Mouse (Mus musculus) liver, adult 2 months (tissue): ENCODE measurements around the gene Ccnd2. TPM values are rescaled to one million over a fixed set of nuclear protein-coding genes. Genes with fewer than 3 reads are reported as not detected.

Experiments used
- DNase-seq: peaks from one replicate; pipeline ENCODE4 v3.0.0-alpha.2; 2011; ENCODE audit warnings: low read depth, low spot score; ENCODE audit errors: extremely low read depth
- H3K27ac ChIP-seq: fragments of 200-500 bp; replicated peaks from 2 replicates; pipeline ENCODE4 v1.5.1; 2012; ENCODE audit warnings: low read depth, mild to moderate bottlenecking, control low read depth, inconsistent platforms, low read length; ENCODE audit not compliant: insufficient read depth
- H3K27me3 ChIP-seq: fragments of 200-500 bp; 2 replicates; pipeline ENCODE4 v1.6.1; 2012; ENCODE audit warnings: mild to moderate bottlenecking, moderate library complexity, low read length, inconsistent platforms; ENCODE audit not compliant: control insufficient read depth, insufficient read depth
- H3K36me3 ChIP-seq: fragments of 200-500 bp; 2 replicates; pipeline ENCODE4 v1.6.1; 2012; ENCODE audit warnings: low read length, inconsistent platforms; ENCODE audit not compliant: control insufficient read depth, insufficient read depth
- H3K4me1 ChIP-seq: fragments of 200-500 bp; 2 replicates; pipeline ENCODE4 v1.6.1; 2011; ENCODE audit warnings: low read length; ENCODE audit not compliant: control insufficient read depth, insufficient read depth
- H3K4me3 ChIP-seq: fragments of 200-500 bp; 2 replicates; pipeline ENCODE4 v1.5.1; 2011; ENCODE audit warnings: low read depth, mild to moderate bottlenecking, control low read depth, low read length, moderate library complexity; ENCODE audit not compliant: insufficient read depth
- H3K79me2 ChIP-seq: fragments of 200-500 bp; 2 replicates; pipeline ENCODE4 v1.6.1; 2012; ENCODE audit warnings: inconsistent platforms, mild to moderate bottlenecking, low read length, moderate library complexity; ENCODE audit not compliant: control insufficient read depth, insufficient read depth
- H3K9ac ChIP-seq: fragments of 200-500 bp; 2 replicates; pipeline ENCODE4 v1.6.1; 2012; ENCODE audit warnings: low read depth, mild to moderate bottlenecking, control low read depth, inconsistent platforms, low read length
- CTCF ChIP-seq: fragments of 200-500 bp; IDR thresholded peaks from 2 replicates; pipeline ENCODE4 v1.5.1; 2011; ENCODE audit warnings: low read depth, low read length, control low read depth
- POLR2A ChIP-seq: fragments of 200-500 bp; IDR thresholded peaks from 2 replicates; pipeline ENCODE4 v1.6.1; 2011; ENCODE audit warnings: low read length, control low read depth; ENCODE audit not compliant: insufficient read depth; ENCODE audit errors: extremely low read depth
- WGBS: fragments of 180-500 bp; shearing (Covaris S2); methylation state at CpG from one replicate; pipeline ENCODE4 v1.1.7; 2018; 5-methylcytosine and 5-hydroxymethylcytosine counted together
- polyA plus RNA-seq: library from polyadenylated mRNA; depleted of rRNA; stranded (reverse); fragments of >200 nt; gene quantifications from 2 replicates; pipeline ENCODE4 v1.2.3, GENCODE M21; 2012
- total RNA-seq: library from RNA; depleted of rRNA; stranded (reverse); fragments of >200 nt; gene quantifications from 2 replicates; pipeline ENCODE4 v1.2.3, GENCODE M21; 2014

The Ccnd2 gene
- total and polyA plus RNA-seq, 2 experiments = 5.0 to 5.3 TPM

DNA sequence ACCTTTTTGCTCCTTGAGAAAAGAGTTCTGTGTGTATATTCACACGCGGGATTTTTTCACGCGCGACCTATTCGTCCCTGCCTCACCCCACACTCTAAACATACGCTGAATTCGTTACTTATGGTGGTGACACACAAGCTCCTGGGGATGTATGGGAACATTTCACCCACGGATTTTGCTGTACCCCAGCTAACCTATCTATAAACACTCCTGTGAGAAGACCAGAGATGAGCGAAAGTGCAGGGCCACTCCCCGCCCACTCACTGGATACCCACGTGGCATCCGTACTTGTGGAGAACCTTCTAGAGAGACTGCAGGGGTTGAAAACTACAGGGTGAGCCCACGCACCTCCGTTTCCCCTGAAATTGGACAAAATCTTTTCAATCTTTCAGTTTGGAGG, 3.5 kb upstream of the Ccnd2 start:
- DNase-seq = no peak
- peaks cover 5% of the 10 kb centered on the region for H3K27me3 ChIP-seq
- no peaks in the 10 kb centered on the region for H3K79me2 ChIP-seq
- WGBS = 3% methylated on average over 15 of the region's 15 CpGs
- H3K4me3 ChIP-seq = no peak overlapping the region; the same call in none of the 2 replicates
- H3K36me3 ChIP-seq = no peaks in the 10 kb centered on the region
- H3K27ac ChIP-seq = 0 out of 2 replicates have a peak overlapping the region, but pooled peaks have one; percentile 13
- no peak overlapping the region for H3K9ac ChIP-seq
- TF ChIP-seq POLR2A = no peak
- TF ChIP-seq CTCF = no peak
- no peaks in the 10 kb centered on the region for H3K4me1 ChIP-seq

DNA sequence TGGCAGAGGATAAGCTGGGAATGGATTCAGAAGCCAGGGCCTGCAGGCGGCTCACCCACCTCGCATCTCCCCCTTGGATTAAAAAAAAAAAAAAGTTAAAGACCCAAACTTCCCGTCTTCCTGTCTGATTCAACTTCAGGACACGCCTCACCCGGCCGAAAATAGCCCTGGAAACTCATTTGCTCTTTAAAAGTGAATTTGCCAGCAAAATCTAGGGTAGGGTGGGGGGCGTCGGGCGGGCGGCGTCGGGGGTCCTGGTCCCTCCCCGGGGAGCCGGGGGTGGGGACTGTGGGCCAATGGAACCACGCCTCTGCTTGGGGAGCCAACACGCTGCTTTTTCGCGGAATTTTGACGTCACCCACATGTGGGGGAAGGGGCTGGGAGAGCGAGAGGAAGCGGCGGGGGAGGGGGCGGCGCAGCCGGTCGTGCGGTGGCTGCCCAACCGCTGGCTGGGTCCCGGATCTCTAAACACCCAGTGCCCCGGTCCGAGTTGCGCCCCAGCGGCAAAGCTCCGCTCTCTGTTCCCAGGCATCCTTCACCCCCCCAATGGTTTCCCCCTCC, 2.8 kb upstream of the Ccnd2 start:
- Histone ChIP-seq H3K4me1 (no peaks in the 10 kb centered on the region), H3K27ac (no peak overlapping the region; the same call in 1 of the 2 replicates), H3K9ac (peak overlapping the region; percentile 36; the same call in 1 of the 2 replicates), H3K4me3 (peak overlapping the region; percentile 64), H3K36me3 (no peaks in the 10 kb centered on the region), H3K27me3 (peaks cover 5% of the 10 kb centered on the region), H3K79me2 (no peaks in the 10 kb centered on the region)
- DNase-seq = no peak
- WGBS = 3% methylated on average over 34 of the region's 34 CpGs
- TF ChIP-seq CTCF (no peak), POLR2A (no peak)

DNA sequence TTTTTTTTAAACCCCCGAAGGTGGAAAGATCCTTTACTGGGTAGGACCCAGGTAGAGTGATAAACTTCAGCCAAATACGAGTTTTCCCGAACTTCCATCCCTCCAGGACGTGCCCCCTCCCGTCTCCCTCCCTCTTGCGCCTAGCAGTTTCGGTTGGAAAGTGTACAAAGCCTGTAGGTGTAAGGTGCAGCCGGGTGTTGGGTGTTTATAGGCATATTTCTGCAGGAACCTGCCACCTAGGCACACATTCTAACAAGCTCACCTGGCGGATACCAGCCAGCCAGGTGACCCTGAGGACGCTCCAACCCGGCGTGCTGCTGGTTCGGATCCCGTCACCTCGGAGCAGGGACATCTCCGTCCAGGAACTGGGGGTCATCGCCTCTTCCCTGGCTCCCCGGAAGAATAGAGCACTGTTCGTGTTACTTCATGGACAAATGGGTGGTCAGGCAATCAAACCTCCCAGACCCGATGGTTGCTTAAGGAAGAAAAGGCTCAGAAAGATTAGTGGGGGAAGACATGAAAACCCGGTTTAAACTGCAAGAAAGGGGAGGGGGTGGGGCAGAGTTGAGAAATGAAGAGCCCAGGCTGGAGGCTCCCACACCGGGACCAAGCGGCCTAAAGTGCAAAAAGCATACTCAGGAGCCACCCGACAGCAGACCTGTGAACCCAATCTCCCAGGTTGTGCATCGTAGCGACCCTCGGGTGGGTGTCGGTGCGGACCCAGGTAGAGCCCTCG, 2.1 kb upstream of the Ccnd2 start:
- TF ChIP-seq POLR2A = no peak
- TF ChIP-seq CTCF = no peak
- Histone ChIP-seq H3K36me3 (no peaks in the 10 kb centered on the region), H3K9ac (peak overlapping the region; percentile 36; the same call in 1 of the 2 replicates), H3K79me2 (no peaks in the 10 kb centered on the region), H3K27me3 (peaks cover 5% of the 10 kb centered on the region), H3K27ac (no peak overlapping the region; the same call in 1 of the 2 replicates), H3K4me1 (no peaks in the 10 kb centered on the region), H3K4me3 (peak overlapping the region; percentile 64)
- 3% methylated on average over 30 of the region's 30 CpGs for WGBS
- no peak for DNase-seq

DNA sequence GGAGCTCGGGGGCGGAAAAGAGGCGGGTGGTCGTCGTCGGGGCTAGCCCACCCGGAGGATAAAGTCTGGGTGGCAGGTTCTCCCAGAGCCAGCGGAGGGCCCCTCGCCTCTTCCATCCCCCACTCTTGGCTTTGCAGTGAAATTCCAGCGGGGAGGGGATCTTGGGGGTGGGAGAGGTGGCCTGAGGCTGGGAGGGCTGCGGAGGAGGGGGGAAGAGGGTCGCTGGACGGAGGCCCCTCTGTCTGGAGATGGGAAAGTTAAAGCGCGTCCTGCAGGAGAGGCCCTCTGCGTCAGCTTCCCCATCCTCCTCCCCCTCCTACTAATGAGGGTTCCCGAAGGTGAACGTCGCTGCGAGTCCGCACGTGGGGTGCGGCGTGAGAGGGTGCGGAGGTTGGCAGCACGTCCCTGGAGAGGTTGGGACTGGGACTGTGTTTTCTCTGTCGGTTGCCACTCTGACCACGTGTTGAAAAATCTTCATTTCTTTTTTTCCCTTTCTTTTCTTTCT, 1.4 kb upstream of the Ccnd2 start:
- DNase-seq = no peak
- Histone ChIP-seq H3K27me3 (peaks cover 5% of the 10 kb centered on the region), H3K79me2 (no peaks in the 10 kb centered on the region), H3K4me3 (peak overlapping the region; percentile 45; the same call in 1 of the 2 replicates), H3K9ac (peak overlapping the region; percentile 29), H3K36me3 (no peaks in the 10 kb centered on the region), H3K27ac (no peak overlapping the region), H3K4me1 (no peaks in the 10 kb centered on the region)
- 2% methylated on average over 28 of the region's 28 CpGs for WGBS
- TF ChIP-seq POLR2A (no peak), CTCF (no peak)

DNA sequence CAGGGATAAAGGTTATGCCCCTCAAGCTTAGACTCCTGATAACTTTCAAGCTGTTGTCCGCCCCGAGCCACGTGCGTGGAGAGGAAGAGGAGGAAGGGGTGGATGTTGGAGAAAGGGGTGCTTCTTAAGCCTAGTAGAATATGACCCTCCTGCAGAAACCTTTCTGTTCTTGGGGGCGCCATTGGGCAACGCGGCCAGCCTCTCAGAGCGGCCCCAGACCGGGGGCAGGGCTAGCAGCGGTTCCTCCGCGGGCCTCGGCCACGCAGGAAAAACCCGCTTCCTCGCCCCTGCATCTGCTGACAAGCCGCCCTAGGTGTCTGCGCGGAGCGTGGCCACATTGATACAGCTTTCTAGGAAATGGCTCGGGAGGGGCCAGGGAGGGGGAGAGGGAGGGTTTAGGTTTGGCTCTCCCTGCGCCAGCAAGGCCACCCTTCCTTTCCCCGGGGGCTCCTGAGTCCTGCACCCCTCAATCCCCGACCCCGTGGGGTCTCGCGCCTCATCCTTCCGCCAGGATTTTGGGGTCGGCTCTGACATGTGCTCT, 358 bp downstream of the Ccnd2 start:
- no peak for DNase-seq
- H3K27ac ChIP-seq = peak overlapping the region; percentile 59
- H3K4me1 ChIP-seq = no peaks in the 10 kb centered on the region
- WGBS = 3% methylated on average over 29 of the region's 29 CpGs
- H3K4me3 ChIP-seq = peak overlapping the region; percentile 41; the same call in 1 of the 2 replicates
- TF ChIP-seq POLR2A (no peak), CTCF (no peak)
- peaks cover 5% of the 10 kb centered on the region for H3K27me3 ChIP-seq
- H3K79me2 ChIP-seq = no peaks in the 10 kb centered on the region
- no peaks in the 10 kb centered on the region for H3K36me3 ChIP-seq
- H3K9ac ChIP-seq = peak overlapping the region; percentile 29
